In genomic region chr5:14514631-14515523, GRCm38 (mm10) we compare ENCODE assay signal across 7 mouse cellular contexts. TPM values are rescaled to one million over a fixed set of nuclear protein-coding genes. Genes with fewer than 3 reads are reported as not detected.
DNase-seq lines count a peak whose midpoint lies in the region; ATAC-seq and TF ChIP-seq lines count a peak whose summit lies in the region.

Gene Pclo (plus strand): TSS chr5:14514918.

- peak within 1 kb of the TSS; percentile 72 for H3K4me3 ChIP-seq in heart, embryonic 13.5 days
- peak within 1 kb of the TSS; percentile 74 for H3K4me3 ChIP-seq in kidney, embryonic 16.5 days (ENCODE audit: low read length)
- peak within 1 kb of the TSS; percentile 63 for H3K4me3 ChIP-seq in limb, embryonic 14.5 days (replicated peaks; ENCODE audit: low read length)
- peak within 1 kb of the TSS; percentile 94 for H3K4me3 ChIP-seq in midbrain, postnatal 0 days (ENCODE audit: low read depth, low read length)
- H3K4me3 ChIP-seq in testis, adult 2 months (ENCODE audit: control insufficient read depth, low read depth, low read length), result peak within 1 kb of the TSS; percentile 98

- ATAC-seq in erythroid progenitor cell, adult 5-6 weeks (replicated peaks; ENCODE audit: low FRiP score, poor library complexity, severe bottlenecking), result 0 out of 2 replicates have a peak, but pooled peaks have one; percentile 19
- ATAC-seq in heart, embryonic 13.5 days (ENCODE audit: extremely low read depth, insufficient number of reproducible peaks, low FRiP score, low TSS enrichment), result peak; percentile 89
- peak; percentile 99 for ATAC-seq in kidney, embryonic 16.5 days (ENCODE audit: low FRiP score, low TSS enrichment)
- peak; percentile 97 for ATAC-seq in limb, embryonic 14.5 days (ENCODE audit: low FRiP score, low read depth)
- peak; percentile 98 for ATAC-seq in midbrain, postnatal 0 days (ENCODE audit: low FRiP score)

- no peaks in the 10 kb centered on the region for H3K9me3 ChIP-seq in heart, embryonic 13.5 days
- H3K9me3 ChIP-seq in kidney, embryonic 16.5 days (ENCODE audit: low read length), result no peaks in the 10 kb centered on the region
- H3K9me3 ChIP-seq in limb, embryonic 14.5 days (ENCODE audit: control insufficient read depth, low read length), result no peaks in the 10 kb centered on the region
- no peaks in the 10 kb centered on the region for H3K9me3 ChIP-seq in midbrain, postnatal 0 days (ENCODE audit: low read length)

- H3K4me2 ChIP-seq in heart, embryonic 13.5 days, result peak within 1 kb of the TSS; percentile 93
- peak within 1 kb of the TSS; percentile 83 for H3K4me2 ChIP-seq in kidney, embryonic 16.5 days (replicated peaks; ENCODE audit: low read depth, low read length)
- H3K4me2 ChIP-seq in limb, embryonic 14.5 days (replicated peaks; ENCODE audit: low read depth, low read length, severe bottlenecking), result peak within 1 kb of the TSS; percentile 92
- peak within 1 kb of the TSS; percentile 51 for H3K4me2 ChIP-seq in midbrain, postnatal 0 days (ENCODE audit: low read depth, low read length, poor library complexity, severe bottlenecking)

- peak; percentile 10 for DNase-seq in c-Kit-positive CD71-positive TER-119-positive erythroid progenitor cells, embryonic 14.5 days (ENCODE audit: low spot score)
- peak; percentile 73 for DNase-seq in limb, embryonic 14.5 days (ENCODE audit: low spot score)
- peak; percentile 96 for DNase-seq in midbrain, postnatal 0 days (ENCODE audit: low spot score)

- H3K27ac ChIP-seq in heart, embryonic 13.5 days (replicated peaks), result peak within 1 kb of the TSS; percentile 61
- peak within 1 kb of the TSS; percentile 85 for H3K27ac ChIP-seq in kidney, embryonic 16.5 days (ENCODE audit: low read length)
- H3K27ac ChIP-seq in limb, embryonic 14.5 days (replicated peaks; ENCODE audit: low read depth, low read length), result no peak within 1 kb of the TSS
- peak within 1 kb of the TSS; percentile 98 for H3K27ac ChIP-seq in midbrain, postnatal 0 days (ENCODE audit: low read depth, low read length)
- peak within 1 kb of the TSS; percentile 87 for H3K27ac ChIP-seq in testis, adult 2 months (ENCODE audit: control insufficient read depth, insufficient read depth, low read depth, low read length)

- WGBS in heart, embryonic 13.5 days, result 1% methylated on average over 88 of the region's 89 CpGs
- under 1% methylated on average over 81 of the region's 89 CpGs for WGBS in kidney, embryonic 16.5 days
- WGBS in limb, embryonic 14.5 days, result under 1% methylated on average over 59 of the region's 89 CpGs
- under 1% methylated on average over 75 of the region's 89 CpGs for WGBS in midbrain, postnatal 0 days

- TF ChIP-seq CTCF in midbrain, postnatal 0 days (IDR thresholded peaks at IDR 0.05), result no peak
- no peak for TF ChIP-seq CTCF in testis, adult 2 months (IDR thresholded peaks at IDR 0.05; ENCODE audit: control insufficient read depth, insufficient read depth, insufficient replicate concordance, low read depth, low read length)

- no peaks in the 10 kb centered on the region for H3K27me3 ChIP-seq in heart, embryonic 13.5 days (replicated peaks)
- H3K27me3 ChIP-seq in kidney, embryonic 16.5 days (ENCODE audit: insufficient read depth, low read length), result no peaks in the 10 kb centered on the region
- H3K27me3 ChIP-seq in limb, embryonic 14.5 days (ENCODE audit: control insufficient read depth, insufficient read depth, low read length), result no peaks in the 10 kb centered on the region; the same call in 1 of the 2 replicates
- H3K27me3 ChIP-seq in midbrain, postnatal 0 days (ENCODE audit: insufficient read depth, low read length), result no peaks in the 10 kb centered on the region
- H3K27me3 ChIP-seq in testis, adult 2 months (ENCODE audit: control insufficient read depth, insufficient read depth, low read length), result no peaks in the 10 kb centered on the region

- TF ChIP-seq POLR2A in limb, embryonic 14.5 days (IDR thresholded peaks at IDR 0.05; ENCODE audit: borderline replicate concordance, extremely low read depth, insufficient read depth, insufficient read length), result no peak
- peak; percentile 35; the same call in 1 of the 2 replicates for TF ChIP-seq POLR2A in testis, adult 2 months (IDR thresholded peaks at IDR 0.05; ENCODE audit: control insufficient read depth, low read depth, low read length)

- H3K4me1 ChIP-seq in heart, embryonic 13.5 days, result peaks cover 4% of the 10 kb centered on the region; the same call in 1 of the 2 replicates
- peaks cover 2% of the 10 kb centered on the region; the same call in 1 of the 2 replicates for H3K4me1 ChIP-seq in kidney, embryonic 16.5 days (ENCODE audit: insufficient read depth, low read length)
- no peaks in the 10 kb centered on the region for H3K4me1 ChIP-seq in limb, embryonic 14.5 days (ENCODE audit: control insufficient read depth, insufficient read depth, low read length)
- no peaks in the 10 kb centered on the region for H3K4me1 ChIP-seq in midbrain, postnatal 0 days (ENCODE audit: insufficient read depth, low read length)
- peaks cover 6% of the 10 kb centered on the region for H3K4me1 ChIP-seq in testis, adult 2 months (ENCODE audit: control insufficient read depth, insufficient read depth, low read length)

- no peaks in the 10 kb centered on the region for H3K36me3 ChIP-seq in heart, embryonic 13.5 days
- H3K36me3 ChIP-seq in kidney, embryonic 16.5 days (ENCODE audit: insufficient read depth, low read length), result no peaks in the 10 kb centered on the region
- H3K36me3 ChIP-seq in limb, embryonic 14.5 days (ENCODE audit: control insufficient read depth, insufficient read depth, low read length), result no peaks in the 10 kb centered on the region
- no peaks in the 10 kb centered on the region for H3K36me3 ChIP-seq in midbrain, postnatal 0 days (ENCODE audit: insufficient read depth, low read length)
- no peaks in the 10 kb centered on the region for H3K36me3 ChIP-seq in testis, adult 2 months (ENCODE audit: control insufficient read depth, insufficient read depth, low read length)

- H3K9ac ChIP-seq in heart, embryonic 13.5 days, result peak within 1 kb of the TSS; percentile 73
- peak within 1 kb of the TSS; percentile 61 for H3K9ac ChIP-seq in kidney, embryonic 16.5 days (replicated peaks; ENCODE audit: low read length)
- H3K9ac ChIP-seq in limb, embryonic 14.5 days (ENCODE audit: low read depth, low read length, severe bottlenecking), result peak within 1 kb of the TSS; percentile 49
- H3K9ac ChIP-seq in midbrain, postnatal 0 days (replicated peaks; ENCODE audit: low read length, poor library complexity, severe bottlenecking), result peak within 1 kb of the TSS; percentile 95

RNA-seq across cellular contexts. Expression of gene Pclo, which starts in this region (rescaled TPM):
- not detected in 2 replicates for total RNA-seq in erythroid progenitor cell, adult 5-6 weeks (2015; ENCODE audit: low replicate concordance)
- total RNA-seq in erythroid progenitor cell, adult 5-6 weeks (2017; ENCODE audit: low replicate concordance), result not detected in 2 replicates
- polyA plus RNA-seq in heart, embryonic 13.5 days (2015; fragmentation: Nextera tagmentation; extraction: Ambion mirVana), result 0.11 and 0.16 TPM in 2 replicates
- polyA plus RNA-seq in kidney, embryonic 16.5 days (2015; fragmentation: Nextera tagmentation; extraction: Ambion mirVana), result 0.59 and 0.82 TPM in 2 replicates
- 0.49 and 0.59 TPM in 2 replicates for polyA plus RNA-seq in limb, embryonic 14.5 days (2012; rRNA removed)
- 0.40 and 0.43 TPM in 2 replicates for polyA plus RNA-seq in limb, embryonic 14.5 days (2014; fragmentation: Nextera tagmentation; extraction: Ambion mirVana)
- 57.7 and 62.4 TPM in 2 replicates for total RNA-seq in midbrain, postnatal 0 days (2014; rRNA removed)
- polyA plus RNA-seq in midbrain, postnatal 0 days (2015; fragmentation: Nextera tagmentation; extraction: Ambion mirVana), result 9.3 and 12.7 TPM in 2 replicates
- 0.19 and 0.28 TPM in 2 replicates for polyA plus RNA-seq in testis, adult 2 months (2012; rRNA removed)

Comparison
In these comparisons a context has a peak if more than half of its experiments do, and no peak if none do; other contexts are left out.
1. RNA of gene Pclo (total RNA-seq): 57.7 to 62.4 TPM in midbrain, postnatal 0 days; not detected in erythroid progenitor cell, adult 5-6 weeks; every median in the first group is over 10 times any median in the second.
2. Peak in ATAC-seq in erythroid progenitor cell, adult 5-6 weeks; RNA of the gene not detected or under 1 TPM.
3. Peak in ATAC-seq, H3K4me3 ChIP-seq, H3K27ac ChIP-seq, H3K9ac ChIP-seq and H3K4me2 ChIP-seq in heart, embryonic 13.5 days; RNA of the gene not detected or under 1 TPM.
4. Peak in ATAC-seq, H3K4me3 ChIP-seq, H3K27ac ChIP-seq, H3K9ac ChIP-seq and H3K4me2 ChIP-seq in kidney, embryonic 16.5 days; RNA of the gene not detected or under 1 TPM.
5. Peak in DNase-seq, ATAC-seq, H3K4me3 ChIP-seq, H3K9ac ChIP-seq and H3K4me2 ChIP-seq in limb, embryonic 14.5 days; RNA of the gene not detected or under 1 TPM.
6. DNase-seq: peak in every context shown above with its lines; median percentile 96 in midbrain, postnatal 0 days; 73 in limb, embryonic 14.5 days; 10 in c-Kit-positive CD71-positive TER-119-positive erythroid progenitor cells, embryonic 14.5 days.
7. ATAC-seq: peak in every context shown above with its lines; median percentile 99 in kidney, embryonic 16.5 days; 98 in midbrain, postnatal 0 days; 97 in limb, embryonic 14.5 days; 89 in heart, embryonic 13.5 days; 19 in erythroid progenitor cell, adult 5-6 weeks.
8. Peak in every context shown above with its lines, with median percentiles within 50 percentile points of each other: H3K4me2 ChIP-seq, H3K4me3 ChIP-seq and H3K9ac ChIP-seq.